Mouse (Mus musculus) megakaryocyte, embryonic 14.5 days (primary cell): ENCODE data around the gene A630076J17Rik.

Source experiments
- FLI1 ChIP-seq: IDR thresholded peaks from 2 replicates; pipeline ENCODE4 v1.6.1; 2012; ENCODE audit warnings: low read length, inconsistent platforms, mixed read lengths
- GATA1 ChIP-seq: IDR thresholded peaks from 3 replicates; pipeline ENCODE4 v1.6.1; 2012; ENCODE audit warnings: mixed read lengths, low read length, inconsistent platforms, borderline replicate concordance

- TF ChIP-seq GATA1 (no peak), FLI1 (no peak)
Observed at GRCm38 (mm10) chr3:107238471-107238980, 8.1 kb downstream of the A630076J17Rik start.
